Mouse (Mus musculus) bone marrow macrophage, adult 2 months (primary cell): ENCODE data around the gene Lrpprc.

ENCODE experiments used
- CTCF ChIP-seq: IDR thresholded peaks from 2 replicates; pipeline ENCODE4 v1.5.1; 2012; ENCODE audit warnings: low read depth, mild to moderate bottlenecking, low read length, moderate library complexity
- POLR2A ChIP-seq: IDR thresholded peaks from 2 replicates; pipeline ENCODE4 v1.6.1; 2012; ENCODE audit warnings: mild to moderate bottlenecking, low read depth, low read length, borderline replicate concordance

GRCm38 (mm10) chr17:84681670-84682069 lies 108.9 kb downstream of the Lrpprc start:
- TF ChIP-seq CTCF (no peak), POLR2A (no peak)
